ENCODE assay signal across 8 mouse cellular contexts in genomic region chr17:37046312-37047112, GRCm38 (mm10). TPM values are rescaled to one million over a fixed set of nuclear protein-coding genes. Genes with fewer than 3 reads are reported as not detected.
DNase-seq lines count a peak whose midpoint lies in the region; ATAC-seq lines count a peak whose summit lies in the region.
"Had no signal": no experiment of that assay in that cellular context is flagged by ENCODE, and none has a peak within 500 bp of the region (broad histone marks: within the 10 kb centered on the region; RNA-seq: fewer than 3 reads in every experiment).

No protein-coding gene starts in this region.

- DNase-seq in Muller cell, postnatal 12 days (ENCODE audit: inconsistent ontology term), result peak; percentile 83
- DNase-seq in cerebellum, adult 11 months, result peak; percentile 75
- peak; percentile 63 to 68 for DNase-seq in layer of hippocampus, postnatal 36 days
- DNase-seq in lung, postnatal 36 days, result peak; percentile 58
- peak; percentile 72 for DNase-seq in right cerebral cortex, postnatal 4 days

- ATAC-seq in forebrain, embryonic 16.5 days, result peak; percentile 64
- ATAC-seq in hindbrain, embryonic 13.5 days (ENCODE audit: low FRiP score), result peak; percentile 52

- H3K4me3 ChIP-seq in forebrain, embryonic 16.5 days (replicated peaks; ENCODE audit: low read length), result peak overlapping the region; percentile 89
- peak overlapping the region; percentile 86 for H3K4me3 ChIP-seq in hindbrain, embryonic 13.5 days

- H3K4me2 ChIP-seq in forebrain, embryonic 16.5 days (ENCODE audit: low read length), result peak overlapping the region; percentile 81
- H3K4me2 ChIP-seq in hindbrain, embryonic 13.5 days, result peak overlapping the region; percentile 88

- no peaks in the 10 kb centered on the region for H3K36me3 ChIP-seq in forebrain, embryonic 16.5 days (ENCODE audit: control insufficient read depth, insufficient read depth)
- H3K36me3 ChIP-seq in hindbrain, embryonic 13.5 days, result no peaks in the 10 kb centered on the region

- peaks cover 38% of the 10 kb centered on the region for H3K4me1 ChIP-seq in forebrain, embryonic 16.5 days (replicated peaks; ENCODE audit: control insufficient read depth, insufficient read depth, low read length)
- peaks cover 46% of the 10 kb centered on the region for H3K4me1 ChIP-seq in hindbrain, embryonic 13.5 days (replicated peaks)

- H3K27ac ChIP-seq in forebrain, embryonic 16.5 days (ENCODE audit: low read length), result peak overlapping the region; percentile 94
- H3K27ac ChIP-seq in hindbrain, embryonic 13.5 days, result peak overlapping the region; percentile 97
- H3K27ac ChIP-seq: macrophage had no signal

- peak overlapping the region; percentile 98 for H3K9ac ChIP-seq in forebrain, embryonic 16.5 days (replicated peaks; ENCODE audit: low read depth, low read length)
- H3K9ac ChIP-seq in hindbrain, embryonic 13.5 days, result peak overlapping the region; percentile 98

- WGBS in forebrain, embryonic 16.5 days, result under 1% methylated on average over 53 of the region's 58 CpGs
- WGBS in hindbrain, embryonic 13.5 days, result under 1% methylated on average over 37 of the region's 58 CpGs

- no peaks in the 10 kb centered on the region for H3K9me3 ChIP-seq in forebrain, embryonic 16.5 days (ENCODE audit: control insufficient read depth, low read length)
- H3K9me3 ChIP-seq in hindbrain, embryonic 13.5 days, result no peaks in the 10 kb centered on the region

- H3K27me3 ChIP-seq in forebrain, embryonic 16.5 days (replicated peaks; ENCODE audit: control insufficient read depth, insufficient read depth, low read length), result no peaks in the 10 kb centered on the region
- H3K27me3 ChIP-seq in hindbrain, embryonic 13.5 days, result peaks cover 4% of the 10 kb centered on the region; the same call in 1 of the 2 replicates

RNA-seq across cellular contexts. Expression of gene Gabbr1, which starts 0.7 kb away (rescaled TPM):
- 46.0 and 58.6 TPM in 2 replicates for polyA plus RNA-seq in forebrain, embryonic 16.5 days (2015; fragmentation: Nextera tagmentation; extraction: Ambion mirVana)
- polyA plus RNA-seq in hindbrain, embryonic 13.5 days (2015; fragmentation: Nextera tagmentation; extraction: Ambion mirVana), result 55.6 and 57.0 TPM in 2 replicates
- 100 to 1,000 TPM; 688 to 703 TPM for total RNA-seq in layer of hippocampus, postnatal 36 days (2021)

RNA-seq across cellular contexts. Expression of gene Mog, which starts 23.3 kb away (rescaled TPM):
- 1.9 and 2.9 TPM in 2 replicates for polyA plus RNA-seq in forebrain, embryonic 16.5 days (2015; fragmentation: Nextera tagmentation; extraction: Ambion mirVana)
- polyA plus RNA-seq in hindbrain, embryonic 13.5 days (2015; fragmentation: Nextera tagmentation; extraction: Ambion mirVana), result 1.3 and 2.1 TPM in 2 replicates
- total RNA-seq in layer of hippocampus, postnatal 36 days (2021), result 10 to 100 TPM; 67.6 to 72.6 TPM
- polyA plus RNA-seq: macrophage had no signal

RNA-seq across cellular contexts. Expression of gene Olfr90, which starts 41.8 kb away (rescaled TPM):
- polyA plus RNA-seq in forebrain, embryonic 16.5 days (2015; fragmentation: Nextera tagmentation; extraction: Ambion mirVana), result not detected in 2 replicates
- polyA plus RNA-seq in hindbrain, embryonic 13.5 days (2015; fragmentation: Nextera tagmentation; extraction: Ambion mirVana), result not detected in 2 replicates
- total RNA-seq in layer of hippocampus, postnatal 36 days (2021), result not detected
- polyA plus RNA-seq: macrophage had no signal

RNA-seq across cellular contexts. Expression of gene Zfp57, which starts 45.5 kb away (rescaled TPM):
- polyA plus RNA-seq in forebrain, embryonic 16.5 days (2015; fragmentation: Nextera tagmentation; extraction: Ambion mirVana), result 351 and 383 TPM in 2 replicates
- polyA plus RNA-seq in hindbrain, embryonic 13.5 days (2015; fragmentation: Nextera tagmentation; extraction: Ambion mirVana), result 270 and 287 TPM in 2 replicates
- 10 to 100 TPM; 15.9 to 18.1 TPM for total RNA-seq in layer of hippocampus, postnatal 36 days (2021)
- polyA plus RNA-seq: macrophage had no signal

RNA-seq across cellular contexts. Expression of gene Olfr91, which starts 51.6 kb away (rescaled TPM):
- not detected in 2 replicates for polyA plus RNA-seq in forebrain, embryonic 16.5 days (2015; fragmentation: Nextera tagmentation; extraction: Ambion mirVana)
- not detected in 2 replicates for polyA plus RNA-seq in hindbrain, embryonic 13.5 days (2015; fragmentation: Nextera tagmentation; extraction: Ambion mirVana)
- not detected for total RNA-seq in layer of hippocampus, postnatal 36 days (2021)
- polyA plus RNA-seq: macrophage had no signal

Comparison
In these comparisons a context has a peak if more than half of its experiments do, and no peak if none do; other contexts are left out.
1. Peak in every context shown above with its lines: DNase-seq, ATAC-seq, H3K4me3 ChIP-seq and H3K27ac ChIP-seq.